Comparison of ENCODE assay signal across 8 mouse cellular contexts in the genomic region with DNA sequence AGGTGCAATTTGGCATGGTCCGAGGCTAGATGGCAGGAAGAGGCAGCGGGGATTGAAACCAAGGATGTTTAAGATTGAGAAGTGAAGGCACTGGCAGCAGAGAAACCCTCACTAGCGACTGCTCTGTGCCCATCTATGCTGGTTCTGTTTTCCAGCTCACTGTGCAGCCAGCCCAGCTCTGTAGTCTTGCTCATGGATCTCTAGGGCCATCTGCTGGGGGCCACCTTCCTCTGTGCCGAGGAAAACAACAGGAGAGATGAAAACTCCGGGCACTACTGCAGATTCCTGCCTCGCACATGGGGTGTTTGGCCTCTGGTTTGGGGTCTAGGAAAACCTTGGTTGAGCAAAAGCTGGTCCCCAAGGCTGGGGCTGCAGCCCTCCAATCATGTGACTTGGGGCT. TPM values are rescaled to one million over a fixed set of nuclear protein-coding genes. Genes with fewer than 3 reads are reported as not detected.
A peak's percentile ranks its signal among the peaks of the same experiment; 100 is the strongest.
DNase-seq lines count a peak whose midpoint lies in the region; ATAC-seq lines count a peak whose summit lies in the region.

No protein-coding gene starts in this region.

- H3K4me3 ChIP-seq in kidney, embryonic 15.5 days (replicated peaks) = no peak overlapping the region
- H3K4me3 ChIP-seq in hindbrain, embryonic 13.5 days = no peak overlapping the region
- H3K4me3 ChIP-seq in stomach, embryonic 14.5 days (ENCODE audit: low read depth, low read length) = no peak overlapping the region

- ATAC-seq in kidney, embryonic 15.5 days (replicated peaks; ENCODE audit: low FRiP score) = no peak
- peak; percentile 51 for ATAC-seq in erythroblast, adult 5-6 weeks (replicated peaks; ENCODE audit: low FRiP score, poor library complexity, severe bottlenecking)
- ATAC-seq in hindbrain, embryonic 13.5 days (ENCODE audit: low FRiP score) = no peak
- ATAC-seq in stomach, embryonic 14.5 days (ENCODE audit: insufficient number of reproducible peaks, insufficient read depth, low FRiP score, low read depth) = peak; percentile 56; the same call in 1 of the 2 replicates

- 39% methylated on average over 6 of the region's 6 CpGs for WGBS in kidney, embryonic 15.5 days
- WGBS in hindbrain, embryonic 13.5 days = 32% methylated on average over 6 of the region's 6 CpGs
- WGBS in stomach, embryonic 14.5 days = 32% methylated on average over 6 of the region's 6 CpGs

- no peaks in the 10 kb centered on the region for H3K9me3 ChIP-seq in kidney, embryonic 15.5 days (replicated peaks)
- H3K9me3 ChIP-seq in hindbrain, embryonic 13.5 days = no peaks in the 10 kb centered on the region
- H3K9me3 ChIP-seq in stomach, embryonic 14.5 days (ENCODE audit: control insufficient read depth, low read depth, low read length) = no peaks in the 10 kb centered on the region

- no peak overlapping the region for H3K4me2 ChIP-seq in kidney, embryonic 15.5 days
- H3K4me2 ChIP-seq in hindbrain, embryonic 13.5 days = no peak overlapping the region
- no peak overlapping the region for H3K4me2 ChIP-seq in stomach, embryonic 14.5 days (replicated peaks; ENCODE audit: low read depth, low read length)

- no peak overlapping the region for H3K27ac ChIP-seq in kidney, embryonic 15.5 days
- H3K27ac ChIP-seq in hindbrain, embryonic 13.5 days = no peak overlapping the region
- no peak overlapping the region; the same call in 1 of the 2 replicates for H3K27ac ChIP-seq in stomach, embryonic 14.5 days (ENCODE audit: low read length)

- no peaks in the 10 kb centered on the region for H3K36me3 ChIP-seq in kidney, embryonic 15.5 days
- H3K36me3 ChIP-seq in hindbrain, embryonic 13.5 days = peaks cover 10% of the 10 kb centered on the region
- H3K36me3 ChIP-seq in stomach, embryonic 14.5 days (ENCODE audit: control insufficient read depth, insufficient read depth, low read length) = no peaks in the 10 kb centered on the region

- H3K4me1 ChIP-seq in kidney, embryonic 15.5 days = peaks cover 46% of the 10 kb centered on the region
- H3K4me1 ChIP-seq in hindbrain, embryonic 13.5 days (replicated peaks) = peaks cover 60% of the 10 kb centered on the region
- peaks cover 40% of the 10 kb centered on the region for H3K4me1 ChIP-seq in stomach, embryonic 14.5 days (ENCODE audit: control insufficient read depth, insufficient read depth, low read length)

- no peaks in the 10 kb centered on the region for H3K27me3 ChIP-seq in kidney, embryonic 15.5 days
- no peaks in the 10 kb centered on the region for H3K27me3 ChIP-seq in hindbrain, embryonic 13.5 days
- H3K27me3 ChIP-seq in stomach, embryonic 14.5 days (ENCODE audit: control insufficient read depth, insufficient read depth, low read length) = no peaks in the 10 kb centered on the region

- DNase-seq in kidney, adult 11 months = peak; percentile 66
- DNase-seq in adrenal gland, postnatal 25 days = peak; percentile 66
- peak; percentile 71 for DNase-seq in left cerebral cortex, adult 11 months (ENCODE audit: low spot score)
- peak; percentile 75 to 83 for DNase-seq in lung, postnatal 4 days

- H3K9ac ChIP-seq in kidney, embryonic 15.5 days = no peak overlapping the region
- peak overlapping the region; percentile 29; the same call in 1 of the 2 replicates for H3K9ac ChIP-seq in hindbrain, embryonic 13.5 days
- no peak overlapping the region for H3K9ac ChIP-seq in stomach, embryonic 14.5 days (replicated peaks; ENCODE audit: low read depth, low read length)

RNA-seq across cellular contexts. Expression of a gene that starts 20.6 kb away (rescaled TPM):
- 9.4 and 11.7 TPM in 2 replicates for polyA plus RNA-seq in kidney, embryonic 15.5 days (2015; fragmentation: Nextera tagmentation; extraction: Ambion mirVana)
- total RNA-seq in adrenal gland, postnatal 25 days (2021) = 43.9 and 69.0 TPM in 2 replicates
- total RNA-seq in erythroblast, adult 5-6 weeks (2015; ENCODE audit: low replicate concordance) = 185 and 204 TPM in 2 replicates
- 636 and 742 TPM in 2 replicates for total RNA-seq in erythroblast, adult 5-6 weeks (2017; ENCODE audit: low replicate concordance)
- 15.6 and 15.9 TPM in 2 replicates for polyA plus RNA-seq in hindbrain, embryonic 13.5 days (2015; fragmentation: Nextera tagmentation; extraction: Ambion mirVana)
- 4.0 and 5.4 TPM in 2 replicates for polyA plus RNA-seq in stomach, embryonic 14.5 days (2014; fragmentation: Nextera tagmentation; extraction: Ambion mirVana)

Comparison
In these comparisons a context has a peak if more than half of its experiments do, and no peak if none do; other contexts are left out.
1. ATAC-seq: peak in erythroblast, adult 5-6 weeks (single experiment) and stomach, embryonic 14.5 days (single experiment); none in kidney, embryonic 15.5 days (single experiment) and hindbrain, embryonic 13.5 days (single experiment).
2. Peak in every context shown above with its lines, with median percentiles within 50 percentile points of each other: DNase-seq.